Mouse (Mus musculus) ES-E14 (cell line): ENCODE results near the gene Pid1.

ENCODE experiments used
- HCFC1 ChIP-seq: IDR thresholded peaks from 2 replicates; pipeline ENCODE4 v1.6.1; 2012; ENCODE audit warnings: low read length, inconsistent platforms, borderline replicate concordance; ENCODE audit not compliant: insufficient read depth
- MAFK ChIP-seq: IDR thresholded peaks from 2 replicates; pipeline ENCODE4 v1.6.1; 2014; ENCODE audit warnings: mild to moderate bottlenecking, low read depth, low read length, inconsistent platforms; ENCODE audit not compliant: insufficient read depth
- ZNF384 ChIP-seq: IDR thresholded peaks from 2 replicates; pipeline ENCODE4 v1.6.1; 2012; ENCODE audit warnings: low read depth, low read length, inconsistent platforms

- TF ChIP-seq ZNF384: no peak
- TF ChIP-seq HCFC1: no peak
- TF ChIP-seq MAFK: no peak
Measured at GRCm38 (mm10) chr1:84222051-84222450, 141.9 kb downstream of the Pid1 start.
